Mouse (Mus musculus): ENCODE data around the gene Scn11a. TPM values are rescaled to one million over a fixed set of nuclear protein-coding genes. Genes with fewer than 3 reads are reported as not detected.

The Scn11a gene
- total and polyA plus RNA-seq, 3 experiments, result 0.13 to 0.54 (median 0.13) TPM

DNA sequence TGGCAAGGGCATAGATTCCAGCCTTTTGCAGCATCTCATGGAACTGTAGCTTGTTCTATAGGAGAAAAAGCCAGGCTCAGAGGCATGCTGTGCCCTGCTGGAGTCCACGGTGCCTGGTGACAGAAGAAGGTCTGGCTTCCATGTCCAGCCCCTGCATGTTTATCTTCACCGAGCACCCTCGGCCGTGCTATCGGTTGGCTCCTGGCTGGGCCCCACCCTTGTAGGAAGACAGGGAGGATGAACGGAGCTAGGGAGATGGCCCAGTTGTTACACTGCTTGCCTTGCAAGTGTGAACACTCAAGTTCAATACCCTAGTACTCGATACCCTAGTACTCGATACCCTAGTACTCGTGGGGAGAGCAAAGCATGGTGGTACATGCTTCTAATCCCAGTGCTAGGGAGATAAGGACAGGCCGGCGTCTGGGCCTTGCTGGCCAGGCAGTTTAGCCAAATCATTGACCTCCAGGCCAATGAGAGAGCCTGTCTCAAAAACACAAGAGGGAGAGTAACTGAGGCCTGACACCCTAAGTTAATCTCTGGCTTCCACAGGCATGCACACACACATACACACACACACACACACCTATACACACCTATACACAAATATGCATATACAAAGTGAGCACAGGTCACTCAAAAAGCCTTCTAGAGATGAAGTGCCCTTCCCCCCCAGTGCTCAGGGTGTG lies 96.7 kb downstream of the Scn11a start:
- Histone ChIP-seq H3K4me1 (ENCODE audit: control insufficient read depth in 1 of 2, insufficient read depth in 2 of 2) (no peaks in the 10 kb centered on the region), H3K4me3 (replicated peaks in 1 of 3; ENCODE audit: low read depth in 2 of 3, low read length in 2 of 3, poor library complexity in 1 of 3) (no peak overlapping the region), H3K27ac (ENCODE audit: insufficient read depth, low read depth) (no peak overlapping the region), H3K4me2 (ENCODE audit: insufficient read depth, low read depth, poor library complexity, severe bottlenecking) (no peak overlapping the region), H3K36me3 (replicated peaks in 1 of 2; ENCODE audit: control insufficient read depth in 1 of 2, insufficient read depth in 1 of 2, low read length in 1 of 2) (no peaks in the 10 kb centered on the region), H3K79me2 (replicated peaks; ENCODE audit: control insufficient read depth, extremely low read depth, insufficient read depth, poor library complexity, severe bottlenecking) (no peaks in the 10 kb centered on the region), H3K9me3 (replicated peaks; ENCODE audit: low read length) (no peaks in the 10 kb centered on the region), H3K27me3 (replicated peaks) (peaks cover 68% of the 10 kb centered on the region), H3K9ac (ENCODE audit: insufficient read depth, low read depth) (no peak overlapping the region)
- dilution Hi-C loops (cut with MboI; ENCODE audit: extremely low pct_ligation_motif_present, extremely low pct_unique_long_range_greater_than_20kb, low sequenced_read_pairs), result no loop called here
- no peak for DNase-seq (ENCODE audit: extremely low read depth)
- no peak for TF ChIP-seq TBP (conservative IDR thresholded peaks at IDR 0.05; ENCODE audit: low read depth, low read length)
- no peak for TF ChIP-seq IRF4 (IDR thresholded peaks at IDR 0.05; ENCODE audit: low read depth, low read length)
- no peak for TF ChIP-seq USF2 (conservative IDR thresholded peaks at IDR 0.05; ENCODE audit: low read depth, low read length)
- no peak for TF ChIP-seq CTCF (conservative IDR thresholded peaks at IDR 0.05 in 1 of 2, IDR thresholded peaks at IDR 0.05 in 1 of 2; ENCODE audit: low read depth in 2 of 2, low read length in 2 of 2)
- no peak for TF ChIP-seq ZKSCAN1 (IDR thresholded peaks at IDR 0.05; ENCODE audit: borderline replicate concordance, low read depth, low read length)
- no peak for TF ChIP-seq MXI1 (IDR thresholded peaks at IDR 0.05; ENCODE audit: low read depth, low read length)
- no peak for TF ChIP-seq POLR2A (IDR thresholded peaks at IDR 0.05; ENCODE audit: low read depth, low read length)
- TF ChIP-seq MEF2A (IDR thresholded peaks at IDR 0.05; ENCODE audit: borderline replicate concordance, low read depth, low read length), result no peak
- TF ChIP-seq JUND (conservative IDR thresholded peaks at IDR 0.05; ENCODE audit: low read depth, low read length), result no peak
- in situ Hi-C loops (cut with MboI; ENCODE audit: low pct_ligation_motif_present, low pct_unique_long_range_greater_than_20kb, low sequenced_read_pairs), result no loop called here

DNA sequence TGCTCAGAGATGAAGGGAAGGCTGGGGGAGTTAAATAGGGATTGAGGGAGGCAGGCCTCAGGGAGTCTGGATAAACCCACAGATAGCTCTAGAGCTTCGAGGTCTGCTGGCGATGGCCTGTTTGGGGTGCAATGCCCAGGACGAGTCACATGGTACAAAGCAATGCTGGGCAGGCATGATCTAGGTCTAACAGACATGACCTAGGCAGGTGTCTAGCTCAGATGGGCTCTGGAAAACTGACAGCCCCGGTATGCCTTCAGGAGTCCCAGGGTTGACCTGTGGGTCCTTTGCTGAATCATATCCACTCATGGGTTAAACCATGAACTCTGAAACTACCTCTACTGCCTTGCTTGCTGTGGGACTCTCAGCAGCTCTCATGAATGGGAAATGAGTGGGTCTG lies 98.3 kb downstream of the Scn11a start:
- no peak for TF ChIP-seq MEF2A (IDR thresholded peaks at IDR 0.05; ENCODE audit: borderline replicate concordance, low read depth, low read length)
- no peak for TF ChIP-seq SIN3A (IDR thresholded peaks at IDR 0.05; ENCODE audit: low read length)
- TF ChIP-seq UBTF (IDR thresholded peaks at IDR 0.05; ENCODE audit: low read depth, low read length), result no peak
- TF ChIP-seq NELFE (IDR thresholded peaks at IDR 0.05; ENCODE audit: low read depth, low read length), result no peak
- no peak for TF ChIP-seq CTCF (conservative IDR thresholded peaks at IDR 0.05 in 1 of 2, IDR thresholded peaks at IDR 0.05 in 1 of 2; ENCODE audit: low read depth in 2 of 2, low read length in 2 of 2)
- no peak for TF ChIP-seq ETS1 (conservative IDR thresholded peaks at IDR 0.05; ENCODE audit: low read depth, low read length)
- no peak for TF ChIP-seq CHD2 (IDR thresholded peaks at IDR 0.05; ENCODE audit: low read length)
- no peak for TF ChIP-seq POLR2A (IDR thresholded peaks at IDR 0.05; ENCODE audit: low read depth, low read length)
- TF ChIP-seq JUND (conservative IDR thresholded peaks at IDR 0.05; ENCODE audit: low read depth, low read length), result no peak
- no peak for TF ChIP-seq MAFK (IDR thresholded peaks at IDR 0.05; ENCODE audit: insufficient replicate concordance, low read length)
- no peak for TF ChIP-seq MYC (IDR thresholded peaks at IDR 0.05; ENCODE audit: low read depth, low read length)
- dilution Hi-C loops (cut with MboI; ENCODE audit: extremely low pct_ligation_motif_present, extremely low pct_unique_long_range_greater_than_20kb, low sequenced_read_pairs), result no loop called here

More for the DNA sequence above, 98.3 kb downstream of the Scn11a start:
- Histone ChIP-seq H3K9ac (ENCODE audit: insufficient read depth, low read depth) (no peak overlapping the region), H3K9me3 (replicated peaks; ENCODE audit: low read length) (no peaks in the 10 kb centered on the region), H3K36me3 (replicated peaks in 1 of 2; ENCODE audit: control insufficient read depth in 1 of 2, insufficient read depth in 1 of 2, low read length in 1 of 2) (no peaks in the 10 kb centered on the region), H3K4me1 (ENCODE audit: control insufficient read depth in 1 of 2, insufficient read depth in 2 of 2) (no peaks in the 10 kb centered on the region), H3K27me3 (replicated peaks) (peaks cover 73% of the 10 kb centered on the region), H3K27ac (ENCODE audit: insufficient read depth, low read depth) (no peak overlapping the region), H3K4me3 (replicated peaks in 1 of 3; ENCODE audit: low read depth in 2 of 3, low read length in 2 of 3, poor library complexity in 1 of 3) (no peak overlapping the region), H3K4me2 (ENCODE audit: insufficient read depth, low read depth, poor library complexity, severe bottlenecking) (no peak overlapping the region), H3K79me2 (replicated peaks; ENCODE audit: control insufficient read depth, extremely low read depth, insufficient read depth, poor library complexity, severe bottlenecking) (no peaks in the 10 kb centered on the region)
- DNase-seq (ENCODE audit: extremely low read depth), result no peak
- in situ Hi-C loops (cut with MboI; ENCODE audit: low pct_ligation_motif_present, low pct_unique_long_range_greater_than_20kb, low sequenced_read_pairs), result no loop called here

Measured in CH12.LX (cell line).